Mouse (Mus musculus): ENCODE measurements around the gene Cytip.

The Cytip gene

GRCm38 (mm10) chr2:58161813-58162212, 33.5 kb downstream of the Cytip start:
- DNase-seq (ENCODE audit: low spot score in 2 of 2) = no peak

GRCm38 (mm10) chr2:58160541-58161307, 34.6 kb downstream of the Cytip start:
- peak in 1 of 2 experiments; percentile 35 for DNase-seq (ENCODE audit: low spot score in 2 of 2)

GRCm38 (mm10) chr2:58159880-58160279, 35.5 kb downstream of the Cytip start:
- DNase-seq (ENCODE audit: low spot score in 2 of 2) = peak; percentile 43 to 65

GRCm38 (mm10) chr2:58159121-58159520, 36.2 kb downstream of the Cytip start:
- peak in 1 of 2 experiments; percentile 33 for DNase-seq (ENCODE audit: low spot score in 2 of 2)

GRCm38 (mm10) chr2:58158539-58158938, 36.8 kb downstream of the Cytip start:
- DNase-seq (ENCODE audit: low spot score in 2 of 2) = no peak

GRCm38 (mm10) chr2:58158107-58158506, 37.2 kb downstream of the Cytip start:
- no peak for DNase-seq (ENCODE audit: low spot score in 2 of 2)

- no peak for DNase-seq (ENCODE audit: low spot score in 2 of 2)
These were observed 37.9 kb downstream of the Cytip start for GRCm38 (mm10) chr2:58157466-58157865.

GRCm38 (mm10) chr2:58156495-58157392, 38.6 kb downstream of the Cytip start:
- peak; percentile 75 to 78 for DNase-seq (ENCODE audit: low spot score in 2 of 2)

- DNase-seq (ENCODE audit: low spot score in 2 of 2) = no peak
These were observed 39.3 kb downstream of the Cytip start for GRCm38 (mm10) chr2:58156108-58156415.

GRCm38 (mm10) chr2:58155271-58156107, 39.8 kb downstream of the Cytip start:
- DNase-seq (ENCODE audit: low spot score in 2 of 2) = peak; percentile 40 to 48

GRCm38 (mm10) chr2:58154555-58154954, 40.8 kb downstream of the Cytip start:
- DNase-seq (ENCODE audit: low spot score in 2 of 2) = no peak

- DNase-seq (ENCODE audit: low spot score in 2 of 2) = no peak
These were observed 41.6 kb downstream of the Cytip start for GRCm38 (mm10) chr2:58153742-58154141.

GRCm38 (mm10) chr2:58149983-58150405, 45.3 kb downstream of the Cytip start:
- DNase-seq (ENCODE audit: low spot score in 2 of 2) = no peak

GRCm38 (mm10) chr2:58146572-58146971, 48.8 kb downstream of the Cytip start:
- no peak for DNase-seq (ENCODE audit: low spot score in 2 of 2)

GRCm38 (mm10) chr2:58140531-58140930, 54.8 kb downstream of the Cytip start:
- no peak for DNase-seq (ENCODE audit: low spot score in 2 of 2)

- no peak for DNase-seq (ENCODE audit: low spot score in 2 of 2)
These were observed 56.7 kb downstream of the Cytip start for GRCm38 (mm10) chr2:58138611-58139010.

- peak; percentile 37 to 39 for DNase-seq (ENCODE audit: low spot score in 2 of 2)
These were observed 57.7 kb downstream of the Cytip start for GRCm38 (mm10) chr2:58137676-58138075.

- no peak for DNase-seq (ENCODE audit: low spot score in 2 of 2)
These were observed 58.8 kb downstream of the Cytip start for GRCm38 (mm10) chr2:58136526-58136925.

GRCm38 (mm10) chr2:58135061-58135463, 60.3 kb downstream of the Cytip start:
- DNase-seq (ENCODE audit: low spot score in 2 of 2) = no peak

- no peak for DNase-seq (ENCODE audit: low spot score in 2 of 2)
These were observed 62.7 kb downstream of the Cytip start for GRCm38 (mm10) chr2:58132597-58132996.

GRCm38 (mm10) chr2:58129903-58130302, 65.4 kb downstream of the Cytip start:
- no peak for DNase-seq (ENCODE audit: low spot score in 2 of 2)

- no peak for DNase-seq (ENCODE audit: low spot score in 2 of 2)
These were observed 84.2 kb downstream of the Cytip start for GRCm38 (mm10) chr2:58111105-58111504.

Data from thymus, postnatal 10 days (tissue).